Mouse (Mus musculus): ENCODE results near the gene Dlg1.

Dlg1 gene

DNA sequence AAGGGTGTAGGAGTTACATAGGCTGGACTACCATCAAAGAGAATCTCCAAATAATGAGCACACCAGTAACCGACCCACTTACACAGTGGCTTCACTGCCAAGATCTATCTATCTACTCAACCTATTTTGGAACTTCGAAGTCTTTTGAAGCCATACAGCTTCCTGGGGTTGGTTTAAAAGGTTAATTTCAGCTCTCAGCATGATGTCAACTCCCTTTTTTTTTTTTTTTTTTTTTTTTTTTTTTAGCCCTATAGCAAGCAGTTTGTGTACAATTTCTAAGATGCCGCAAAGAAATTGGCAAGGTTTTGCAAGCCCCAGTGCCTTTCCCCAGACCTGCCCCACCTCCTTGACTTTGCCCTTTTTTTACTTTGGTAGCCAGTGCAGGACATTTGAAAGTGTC, 202.0 kb downstream of the Dlg1 start:
- no peak for DNase-seq

GRCm38 (mm10) chr16:31866911-31867310, 203.7 kb downstream of the Dlg1 start:
- no peak for DNase-seq

GRCm38 (mm10) chr16:31867736-31868135, 204.5 kb downstream of the Dlg1 start:
- DNase-seq: no peak

- DNase-seq: no peak
Measured at GRCm38 (mm10) chr16:31873721-31874120, 210.5 kb downstream of the Dlg1 start.

DNA sequence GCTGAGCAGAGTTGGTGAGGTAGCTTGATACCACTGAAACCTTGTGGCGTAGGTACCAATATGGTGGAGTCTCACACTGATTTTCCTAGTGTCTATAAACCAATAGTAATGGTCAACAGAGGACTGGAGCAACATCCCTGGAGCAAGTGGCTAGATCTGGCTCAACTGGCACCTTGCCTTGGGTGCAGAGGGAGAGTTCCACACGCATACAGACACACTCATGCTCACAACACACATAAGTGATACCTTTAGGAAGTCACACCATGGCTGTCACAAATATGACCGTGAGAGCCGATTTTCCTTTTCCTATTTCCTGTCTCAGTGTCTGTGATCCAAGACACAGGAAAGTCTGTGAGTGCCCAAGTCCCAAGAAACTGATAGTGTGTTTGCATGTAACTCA, 212.1 kb downstream of the Dlg1 start:
- DNase-seq: no peak

- no peak for DNase-seq
Measured at GRCm38 (mm10) chr16:31876386-31876785, 213.1 kb downstream of the Dlg1 start.

DNA sequence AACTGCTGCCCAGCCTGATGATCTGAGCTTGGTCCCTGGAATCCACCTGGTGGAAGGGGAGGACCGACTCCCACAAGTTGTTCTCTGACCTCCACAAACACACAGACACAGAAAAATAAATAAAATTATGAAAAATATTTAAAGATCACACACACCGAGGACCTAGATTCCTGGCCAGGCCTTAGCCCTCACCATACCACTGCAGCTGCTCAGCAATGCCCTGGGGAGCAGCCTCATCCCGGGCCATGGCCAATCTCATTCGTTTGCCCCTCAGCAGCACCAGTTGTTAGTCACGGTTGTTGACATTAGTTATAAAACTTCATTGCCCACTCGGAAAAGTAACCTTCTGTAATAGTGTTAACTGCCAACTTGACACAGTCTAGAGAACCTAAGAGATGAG, 214.8 kb downstream of the Dlg1 start:
- no peak for DNase-seq

GRCm38 (mm10) chr16:31878573-31879257, 215.5 kb downstream of the Dlg1 start, which contains the start of gene Meltf:
Gene Meltf (plus strand): TSS chr16:31878810.
- peak; percentile 84 for DNase-seq

DNA sequence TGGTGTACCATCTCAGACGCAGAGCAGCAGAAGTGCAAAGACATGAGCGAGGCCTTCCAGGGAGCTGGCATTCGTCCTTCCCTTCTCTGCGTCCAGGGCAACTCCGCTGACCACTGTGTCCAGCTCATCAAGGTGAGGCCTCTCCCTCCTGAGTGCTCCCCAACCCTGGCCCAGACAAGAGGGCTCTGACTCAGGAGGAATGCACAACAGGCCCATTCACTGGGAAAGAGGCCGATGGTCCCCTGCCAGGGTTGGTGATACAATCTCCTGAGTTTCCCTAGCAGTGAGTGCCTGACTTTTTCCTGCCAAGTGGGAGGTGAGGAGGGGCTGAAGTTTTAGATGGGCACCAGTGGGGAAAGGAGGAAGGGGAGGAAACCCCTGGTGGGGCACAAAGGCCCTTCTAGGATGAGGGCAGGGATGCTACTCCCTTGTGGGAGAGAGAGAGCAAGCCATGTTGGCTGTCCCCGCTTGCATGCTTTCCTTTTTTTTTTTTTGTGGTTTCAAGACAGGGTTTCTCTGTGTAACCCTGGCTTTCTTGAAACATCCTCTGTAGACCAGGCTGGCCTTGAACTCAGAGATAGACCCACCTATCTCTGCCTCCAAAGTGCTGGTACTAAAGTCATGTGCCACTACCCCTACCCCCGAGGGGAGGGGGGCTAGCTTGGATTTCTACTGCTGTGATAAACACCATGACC, 217.1 kb downstream of the Dlg1 start:
- no peak for DNase-seq

DNA sequence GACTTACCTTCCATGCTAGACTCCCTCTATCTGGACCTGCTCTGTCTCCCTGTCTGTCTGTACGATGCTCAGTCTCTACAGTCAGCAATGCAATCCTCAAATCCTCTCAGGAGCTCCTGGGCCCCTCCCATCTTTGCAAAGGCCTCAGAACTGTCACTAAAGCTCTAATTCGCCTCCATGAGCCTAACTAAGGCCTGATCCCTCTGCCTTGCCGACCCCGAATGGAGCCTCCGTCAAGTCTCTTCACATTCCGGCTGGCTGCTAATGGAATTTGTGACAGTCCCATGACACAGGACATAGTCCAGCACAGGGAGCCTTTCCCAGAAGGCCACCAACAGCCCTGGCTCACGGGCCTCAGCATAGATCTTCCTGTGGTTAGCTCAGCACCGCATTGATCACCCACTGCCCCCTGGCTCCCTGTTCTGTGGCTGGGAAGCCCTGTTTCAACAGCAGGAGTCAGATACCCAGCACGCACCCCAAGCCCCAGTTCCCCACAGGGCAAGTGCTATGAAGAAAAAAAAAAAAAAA, 219.2 kb downstream of the Dlg1 start:
- DNase-seq: no peak

GRCm38 (mm10) chr16:31883302-31883701, 220.1 kb downstream of the Dlg1 start:
- DNase-seq: peak; percentile 74

- no peak for DNase-seq
Measured at GRCm38 (mm10) chr16:31883902-31884301, 220.7 kb downstream of the Dlg1 start.

- DNase-seq: no peak
Measured at GRCm38 (mm10) chr16:31890907-31891306, 227.7 kb downstream of the Dlg1 start.

- no peak for DNase-seq
Measured at GRCm38 (mm10) chr16:31893396-31894141, 230.3 kb downstream of the Dlg1 start.

DNA sequence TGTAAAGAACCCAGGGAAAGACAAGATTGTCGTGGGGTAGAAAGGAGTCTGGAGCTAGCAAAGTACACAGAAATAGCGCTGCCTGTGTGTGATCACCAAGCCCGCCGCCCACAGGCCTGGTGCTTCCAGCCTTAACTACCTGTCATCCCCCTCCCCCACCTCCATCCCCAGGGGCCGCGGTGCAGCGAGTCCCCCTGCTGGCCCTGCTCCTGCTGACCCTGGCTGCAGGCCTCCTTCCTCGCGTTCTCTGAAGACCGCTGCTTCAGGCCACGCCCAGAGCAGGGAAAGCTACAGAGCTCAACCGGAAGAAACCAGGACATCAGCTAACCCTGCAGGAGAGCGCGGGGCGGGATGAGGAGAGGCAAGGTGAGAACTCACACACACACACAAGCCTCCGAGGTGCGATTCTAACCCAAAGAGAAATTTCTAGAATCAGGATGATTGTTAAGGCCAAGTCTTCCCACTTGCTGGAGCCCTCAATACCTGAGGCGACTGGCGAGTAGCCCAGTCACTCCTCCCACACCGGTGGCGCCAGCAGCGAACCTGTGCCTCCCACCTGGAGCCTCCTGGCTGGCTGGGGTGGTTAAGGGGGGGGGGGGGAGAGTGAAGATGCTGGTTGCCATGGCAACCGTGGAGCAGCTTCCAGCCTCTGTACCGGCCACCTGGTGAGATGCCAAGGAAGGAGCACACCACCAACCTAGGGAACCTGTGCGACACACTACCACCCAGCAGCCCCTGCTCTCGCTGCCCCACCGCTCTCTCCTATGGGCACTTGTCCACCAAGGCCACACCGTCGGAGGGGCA, 233.9 kb downstream of the Dlg1 start:
- peak; percentile 64 for DNase-seq

DNA sequence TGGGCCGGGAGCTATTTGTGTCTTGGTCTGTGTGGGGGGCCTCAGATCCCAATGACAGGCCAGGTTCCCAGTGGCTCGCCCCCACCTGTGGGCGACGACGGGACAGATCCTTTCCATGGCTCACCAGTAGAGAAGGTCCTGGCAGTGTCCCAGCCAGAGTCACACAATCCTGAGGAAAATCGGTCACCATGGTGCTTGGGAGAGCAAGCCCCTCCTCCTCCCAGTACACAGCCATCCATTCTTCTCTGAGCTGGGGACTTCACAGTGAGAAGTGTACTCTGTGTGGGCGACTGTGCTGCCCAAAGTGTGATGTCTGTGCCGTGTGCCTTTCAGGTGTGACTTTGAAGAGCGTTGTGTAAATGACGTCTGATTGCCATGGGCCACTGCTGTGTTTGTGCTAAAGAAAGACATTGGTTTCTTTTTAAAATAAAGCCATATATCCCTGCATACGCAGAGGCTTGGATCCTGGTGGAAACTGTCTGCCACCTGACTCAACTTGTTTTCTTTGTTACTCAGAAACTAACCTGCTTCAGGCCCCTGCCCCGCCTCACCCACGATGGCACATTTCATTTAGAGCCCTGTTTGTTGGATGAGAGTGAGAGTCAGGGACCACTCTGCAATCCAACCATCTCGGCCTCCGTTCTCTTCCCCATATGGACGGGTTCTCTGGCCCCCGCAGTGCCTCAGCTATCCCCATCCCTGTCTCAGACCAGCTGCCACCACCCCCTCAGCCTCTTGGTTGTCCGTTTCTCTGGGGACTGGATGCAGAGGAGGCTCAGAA, 235.5 kb downstream of the Dlg1 start:
- no peak for DNase-seq

DNA sequence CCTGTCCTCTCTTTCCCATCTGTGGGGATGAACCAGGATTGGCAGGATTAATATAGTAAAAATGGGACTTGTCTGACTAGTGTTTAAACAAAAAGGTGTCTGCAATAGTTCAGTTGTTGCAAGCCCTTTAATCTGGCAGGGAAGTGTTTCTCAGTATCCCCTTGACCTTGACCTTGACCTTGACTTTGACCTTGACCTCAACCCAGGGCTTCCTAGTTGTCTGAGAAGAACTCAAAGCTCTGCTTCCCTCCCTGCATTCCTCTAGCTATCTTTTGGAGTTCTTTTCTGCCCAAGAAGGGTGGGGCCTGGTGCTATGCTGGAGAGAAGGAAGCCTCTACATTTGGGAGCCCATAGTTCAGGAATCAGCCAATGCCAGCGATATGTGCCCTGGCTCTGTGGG, 238.6 kb downstream of the Dlg1 start:
- no peak for DNase-seq

DNA sequence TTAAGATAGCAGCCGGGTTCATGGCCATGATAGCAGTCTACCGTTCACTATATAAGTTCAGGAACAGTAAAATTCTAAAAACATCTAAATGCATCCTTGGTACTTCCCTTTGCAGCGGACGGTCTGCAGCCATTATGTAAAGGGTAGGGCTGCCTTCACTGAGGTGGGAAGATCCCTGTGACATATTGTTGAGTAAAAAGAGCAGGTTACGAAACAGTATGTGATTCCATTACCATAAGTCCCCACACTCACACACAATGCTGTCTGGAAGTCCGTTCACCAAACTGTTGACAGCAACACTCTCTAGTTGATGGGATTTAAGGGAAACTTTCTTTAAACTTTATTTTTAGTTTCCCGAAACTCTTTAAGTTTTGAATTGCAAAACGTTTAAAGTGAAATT, 240.0 kb downstream of the Dlg1 start:
- DNase-seq: no peak

GRCm38 (mm10) chr16:31905331-31905730, 242.1 kb downstream of the Dlg1 start:
- no peak for DNase-seq

DNA sequence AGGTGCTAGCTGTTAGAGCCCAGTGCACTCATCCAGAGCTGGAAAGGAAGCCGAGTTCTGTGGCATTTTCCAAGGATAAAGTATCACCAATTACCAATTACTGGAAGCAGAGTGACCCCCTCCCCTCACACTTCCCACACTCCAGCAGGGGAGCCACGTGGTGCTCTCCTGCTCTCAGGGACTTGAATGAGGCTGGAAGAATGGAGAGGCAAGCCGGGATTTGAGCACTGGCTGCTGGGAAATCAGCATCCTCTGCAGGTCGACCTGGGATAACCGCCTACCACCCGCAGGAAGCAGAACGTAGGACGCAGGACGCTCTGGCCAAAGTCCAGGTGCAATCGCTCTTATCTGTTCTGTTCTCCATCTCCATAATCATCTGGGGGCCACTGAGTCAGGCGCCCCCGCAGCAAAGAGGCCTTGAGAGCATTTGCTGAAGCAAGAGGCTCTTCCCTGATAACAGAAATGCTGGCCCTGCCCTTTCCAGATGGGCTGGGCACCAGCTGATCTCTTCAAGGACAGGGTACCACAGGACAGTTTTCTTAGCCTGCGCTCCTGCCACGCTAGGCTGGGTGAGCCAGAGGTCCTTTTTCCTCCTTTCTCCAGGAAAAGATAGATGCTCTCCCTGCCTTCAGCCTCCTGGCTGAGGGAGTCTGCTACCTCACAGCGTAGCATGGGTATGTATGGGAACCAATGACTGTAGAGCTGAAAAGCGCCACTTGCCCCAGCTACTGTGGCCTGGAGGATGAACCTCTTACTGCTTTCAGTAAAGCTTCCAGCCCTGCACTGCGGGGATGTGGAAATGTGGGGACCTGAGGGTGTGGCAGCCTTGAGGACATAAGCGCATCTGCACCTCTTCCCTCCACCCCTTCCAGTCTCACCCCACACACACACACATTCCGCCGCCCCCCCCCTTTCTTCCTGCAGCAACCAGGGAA, 242.9 kb downstream of the Dlg1 start:
- DNase-seq: no peak

GRCm38 (mm10) chr16:31906896-31907295, 243.7 kb downstream of the Dlg1 start:
- peak; percentile 61 for DNase-seq

Measured in lung, postnatal 10 days (tissue).